Mouse (Mus musculus): ENCODE measurements around the gene Txn2. TPM values are rescaled to one million over a fixed set of nuclear protein-coding genes. Genes with fewer than 3 reads are reported as not detected.

Gene Txn2
- polyA plus RNA-seq, 1 experiment, result 253 TPM

- peaks cover 13% of the 10 kb centered on the region for H3K36me3 ChIP-seq (ENCODE audit: control insufficient read depth, insufficient read depth, low read length)
- TF ChIP-seq POLR2A (IDR thresholded peaks at IDR 0.05; ENCODE audit: control insufficient read depth, extremely low read depth, insufficient read depth, low read length, poor library complexity) (no peak), CTCF (IDR thresholded peaks at IDR 0.05; ENCODE audit: borderline replicate concordance, control insufficient read depth, extremely low read depth, insufficient read depth, low read length, poor library complexity) (no peak)
- no peaks in the 10 kb centered on the region for H3K27me3 ChIP-seq (ENCODE audit: control insufficient read depth, insufficient read depth, low read length)
- no peak overlapping the region for H3K4me3 ChIP-seq (ENCODE audit: control insufficient read depth, insufficient read depth, low read length)
- 96% methylated on average over 3 of the region's 3 CpGs for WGBS
- no peaks in the 10 kb centered on the region for H3K4me1 ChIP-seq (replicated peaks; ENCODE audit: control insufficient read depth, insufficient read depth, low read length)
- H3K27ac ChIP-seq (ENCODE audit: control insufficient read depth, insufficient read depth, low read length), result no peak overlapping the region
- no peak for DNase-seq
Measured at GRCm38 (mm10) chr15:77914507-77914906, 14.3 kb downstream of the Txn2 start.

- 92% methylated on average over 8 of the region's 8 CpGs for WGBS
- H3K27me3 ChIP-seq (ENCODE audit: control insufficient read depth, insufficient read depth, low read length), result no peaks in the 10 kb centered on the region
- H3K36me3 ChIP-seq (ENCODE audit: control insufficient read depth, insufficient read depth, low read length), result peaks cover 13% of the 10 kb centered on the region
- no peak for DNase-seq
- TF ChIP-seq CTCF (IDR thresholded peaks at IDR 0.05; ENCODE audit: borderline replicate concordance, control insufficient read depth, extremely low read depth, insufficient read depth, low read length, poor library complexity), result no peak
- no peak for TF ChIP-seq POLR2A (IDR thresholded peaks at IDR 0.05; ENCODE audit: control insufficient read depth, extremely low read depth, insufficient read depth, low read length, poor library complexity)
- H3K4me1 ChIP-seq (replicated peaks; ENCODE audit: control insufficient read depth, insufficient read depth, low read length), result no peaks in the 10 kb centered on the region
- no peak overlapping the region for H3K27ac ChIP-seq (ENCODE audit: control insufficient read depth, insufficient read depth, low read length)
- H3K4me3 ChIP-seq (ENCODE audit: control insufficient read depth, insufficient read depth, low read length), result no peak overlapping the region
Measured at GRCm38 (mm10) chr15:77913054-77913453, 15.8 kb downstream of the Txn2 start.

- H3K27ac ChIP-seq (ENCODE audit: control insufficient read depth, insufficient read depth, low read length), result no peak overlapping the region
- H3K4me3 ChIP-seq (ENCODE audit: control insufficient read depth, insufficient read depth, low read length), result no peak overlapping the region
- 91% methylated on average over 7 of the region's 7 CpGs for WGBS
- H3K27me3 ChIP-seq (ENCODE audit: control insufficient read depth, insufficient read depth, low read length), result no peaks in the 10 kb centered on the region
- H3K4me1 ChIP-seq (replicated peaks; ENCODE audit: control insufficient read depth, insufficient read depth, low read length), result no peaks in the 10 kb centered on the region
- TF ChIP-seq CTCF (IDR thresholded peaks at IDR 0.05; ENCODE audit: borderline replicate concordance, control insufficient read depth, extremely low read depth, insufficient read depth, low read length, poor library complexity) (no peak), POLR2A (IDR thresholded peaks at IDR 0.05; ENCODE audit: control insufficient read depth, extremely low read depth, insufficient read depth, low read length, poor library complexity) (no peak)
- no peak for DNase-seq
- H3K36me3 ChIP-seq (ENCODE audit: control insufficient read depth, insufficient read depth, low read length), result peaks cover 13% of the 10 kb centered on the region
Measured at GRCm38 (mm10) chr15:77912585-77912984, 16.2 kb downstream of the Txn2 start.

GRCm38 (mm10) chr15:77912048-77912447, 16.8 kb downstream of the Txn2 start:
- WGBS, result 94% methylated on average over 5 of the region's 5 CpGs
- Histone ChIP-seq H3K4me3 (ENCODE audit: control insufficient read depth, insufficient read depth, low read length) (no peak overlapping the region), H3K36me3 (ENCODE audit: control insufficient read depth, insufficient read depth, low read length) (peaks cover 13% of the 10 kb centered on the region), H3K27ac (ENCODE audit: control insufficient read depth, insufficient read depth, low read length) (no peak overlapping the region), H3K4me1 (replicated peaks; ENCODE audit: control insufficient read depth, insufficient read depth, low read length) (no peaks in the 10 kb centered on the region), H3K27me3 (ENCODE audit: control insufficient read depth, insufficient read depth, low read length) (no peaks in the 10 kb centered on the region)
- DNase-seq, result no peak
- TF ChIP-seq POLR2A (IDR thresholded peaks at IDR 0.05; ENCODE audit: control insufficient read depth, extremely low read depth, insufficient read depth, low read length, poor library complexity), result no peak
- TF ChIP-seq CTCF (IDR thresholded peaks at IDR 0.05; ENCODE audit: borderline replicate concordance, control insufficient read depth, extremely low read depth, insufficient read depth, low read length, poor library complexity), result no peak

- peaks cover 13% of the 10 kb centered on the region for H3K36me3 ChIP-seq (ENCODE audit: control insufficient read depth, insufficient read depth, low read length)
- H3K27ac ChIP-seq (ENCODE audit: control insufficient read depth, insufficient read depth, low read length), result no peak overlapping the region
- H3K4me1 ChIP-seq (replicated peaks; ENCODE audit: control insufficient read depth, insufficient read depth, low read length), result 0 out of 2 replicates have a peak, but pooled peaks cover 5% of the 10 kb centered on the region
- 75% methylated on average over 2 of the region's 2 CpGs for WGBS
- no peak for DNase-seq
- H3K27me3 ChIP-seq (ENCODE audit: control insufficient read depth, insufficient read depth, low read length), result no peaks in the 10 kb centered on the region
- no peak for TF ChIP-seq CTCF (IDR thresholded peaks at IDR 0.05; ENCODE audit: borderline replicate concordance, control insufficient read depth, extremely low read depth, insufficient read depth, low read length, poor library complexity)
- H3K4me3 ChIP-seq (ENCODE audit: control insufficient read depth, insufficient read depth, low read length), result no peak overlapping the region
Measured at GRCm38 (mm10) chr15:77911065-77911464, 17.7 kb downstream of the Txn2 start.

GRCm38 (mm10) chr15:77907646-77908518, 20.9 kb downstream of the Txn2 start:
- Histone ChIP-seq H3K4me1 (replicated peaks; ENCODE audit: control insufficient read depth, insufficient read depth, low read length) (peaks cover 24% of the 10 kb centered on the region), H3K4me3 (ENCODE audit: control insufficient read depth, insufficient read depth, low read length) (no peak overlapping the region), H3K27me3 (ENCODE audit: control insufficient read depth, insufficient read depth, low read length) (no peaks in the 10 kb centered on the region), H3K27ac (ENCODE audit: control insufficient read depth, insufficient read depth, low read length) (no peak overlapping the region), H3K36me3 (ENCODE audit: control insufficient read depth, insufficient read depth, low read length) (no peaks in the 10 kb centered on the region)
- WGBS, result 90% methylated on average over 9 of the region's 9 CpGs
- DNase-seq, result no peak
- no peak for TF ChIP-seq POLR2A (IDR thresholded peaks at IDR 0.05; ENCODE audit: control insufficient read depth, extremely low read depth, insufficient read depth, low read length, poor library complexity)
- TF ChIP-seq CTCF (IDR thresholded peaks at IDR 0.05; ENCODE audit: borderline replicate concordance, control insufficient read depth, extremely low read depth, insufficient read depth, low read length, poor library complexity), result no peak
